In the genomic region with DNA sequence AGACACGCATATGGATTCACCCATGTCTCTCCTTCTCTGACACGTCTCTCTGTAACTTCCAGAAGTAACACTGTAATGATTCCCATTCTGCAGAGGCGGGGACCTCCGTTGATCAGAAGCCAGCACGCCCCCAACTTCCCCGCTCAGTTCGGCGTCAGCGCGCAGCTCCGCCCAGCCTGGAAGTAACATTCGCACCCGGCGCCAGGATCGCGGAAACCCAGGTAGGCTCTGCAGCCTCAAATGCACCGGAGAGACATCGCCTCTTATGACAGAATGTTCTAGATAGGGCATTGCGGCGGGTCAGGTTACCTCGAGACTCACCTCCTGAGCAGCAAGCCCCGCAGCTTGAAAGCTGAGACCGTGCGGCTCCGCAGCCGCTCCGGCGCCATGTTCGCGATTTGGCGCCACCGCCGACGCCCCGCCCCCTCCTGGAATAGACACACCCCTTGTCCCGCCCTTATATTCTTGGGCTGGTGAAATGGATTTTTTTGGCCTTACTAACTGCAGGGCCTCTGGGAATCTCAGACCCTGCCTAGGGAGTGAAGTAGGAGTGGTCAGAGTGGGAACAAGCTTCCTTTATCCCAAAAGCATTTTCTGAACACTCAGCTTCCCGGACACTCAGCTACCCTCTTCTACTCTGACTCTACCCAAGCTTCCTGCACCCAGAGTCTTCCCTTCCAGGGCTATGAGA, we compare ENCODE assay signal across 8 mouse cellular contexts. TPM values are rescaled to one million over a fixed set of nuclear protein-coding genes. Genes with fewer than 3 reads are reported as not detected.
A peak's percentile ranks its signal among the peaks of the same experiment; 100 is the strongest.
DNase-seq lines count a peak whose midpoint lies in the region; ATAC-seq and TF ChIP-seq lines count a peak whose summit lies in the region.

A gene (minus strand): TSS at position 420 of the 691 bp plus-strand sequence.

- H3K27ac ChIP-seq in bone marrow, adult 2 months (ENCODE audit: control insufficient read depth, insufficient read depth, low read depth, low read length, poor library complexity), result peak within 1 kb of the TSS; percentile 56
- H3K27ac ChIP-seq in embryonic facial prominence, embryonic 15.5 days (replicated peaks), result peak within 1 kb of the TSS; percentile 94
- H3K27ac ChIP-seq in limb, embryonic 12.5 days, result peak within 1 kb of the TSS; percentile 90
- no peak within 1 kb of the TSS for H3K27ac ChIP-seq in midbrain, embryonic 14.5 days (replicated peaks; ENCODE audit: low read depth, low read length)

- peak; percentile 93 for DNase-seq in A20 (ENCODE audit: low read depth, low spot score)
- peak; percentile 90 for DNase-seq in heart, adult 8-10 months (ENCODE audit: low spot score)
- DNase-seq in kidney, adult 8-10 months, result peak; percentile 78 to 89
- peak; percentile 89 for DNase-seq in midbrain, embryonic 14.5 days
- peak; percentile 71 to 89 for DNase-seq in spleen, adult 18-20 months

- H3K9ac ChIP-seq in embryonic facial prominence, embryonic 15.5 days, result peak within 1 kb of the TSS; percentile 31
- peak within 1 kb of the TSS; percentile 55 for H3K9ac ChIP-seq in limb, embryonic 12.5 days (replicated peaks)
- H3K9ac ChIP-seq in midbrain, embryonic 14.5 days (replicated peaks; ENCODE audit: low read length), result peak within 1 kb of the TSS; percentile 43; the same call in 1 of the 2 replicates

- TF ChIP-seq POLR2A in bone marrow, adult 2 months (IDR thresholded peaks at IDR 0.05; ENCODE audit: borderline replicate concordance, control insufficient read depth, low read depth, low read length), result peak; percentile 63; the same call in 1 of the 2 replicates

- H3K4me2 ChIP-seq in embryonic facial prominence, embryonic 15.5 days (replicated peaks), result peak within 1 kb of the TSS; percentile 52
- H3K4me2 ChIP-seq in limb, embryonic 12.5 days, result peak within 1 kb of the TSS; percentile 59
- H3K4me2 ChIP-seq in midbrain, embryonic 14.5 days (ENCODE audit: low read length), result peak within 1 kb of the TSS; percentile 60

- H3K4me3 ChIP-seq in bone marrow, adult 2 months (replicated peaks; ENCODE audit: control insufficient read depth, low read depth, low read length), result peak within 1 kb of the TSS; percentile 92
- peak within 1 kb of the TSS; percentile 77 for H3K4me3 ChIP-seq in embryonic facial prominence, embryonic 15.5 days (replicated peaks)
- H3K4me3 ChIP-seq in limb, embryonic 12.5 days (replicated peaks), result peak within 1 kb of the TSS; percentile 61
- H3K4me3 ChIP-seq in midbrain, embryonic 14.5 days (replicated peaks; ENCODE audit: low read depth, low read length), result peak within 1 kb of the TSS; percentile 63

- no peaks in the 10 kb centered on the region for H3K27me3 ChIP-seq in embryonic facial prominence, embryonic 15.5 days
- H3K27me3 ChIP-seq in limb, embryonic 12.5 days, result no peaks in the 10 kb centered on the region
- no peaks in the 10 kb centered on the region for H3K27me3 ChIP-seq in midbrain, embryonic 14.5 days (ENCODE audit: control insufficient read depth, insufficient read depth, low read length)

- no peaks in the 10 kb centered on the region for H3K9me3 ChIP-seq in embryonic facial prominence, embryonic 15.5 days (replicated peaks)
- H3K9me3 ChIP-seq in limb, embryonic 12.5 days, result no peaks in the 10 kb centered on the region
- no peaks in the 10 kb centered on the region for H3K9me3 ChIP-seq in midbrain, embryonic 14.5 days (ENCODE audit: control insufficient read depth, low read length)

- peaks cover 17% of the 10 kb centered on the region for H3K36me3 ChIP-seq in embryonic facial prominence, embryonic 15.5 days
- peaks cover 27% of the 10 kb centered on the region for H3K36me3 ChIP-seq in limb, embryonic 12.5 days
- H3K36me3 ChIP-seq in midbrain, embryonic 14.5 days (ENCODE audit: control insufficient read depth, insufficient read depth, low read length), result no peaks in the 10 kb centered on the region

- TF ChIP-seq CTCF in bone marrow, adult 2 months (IDR thresholded peaks at IDR 0.05; ENCODE audit: control insufficient read depth, insufficient read depth, low read length), result no peak

- no peaks in the 10 kb centered on the region for H3K4me1 ChIP-seq in bone marrow, adult 2 months (ENCODE audit: control insufficient read depth, insufficient read depth, low read length)
- peaks cover 8% of the 10 kb centered on the region; the same call in 1 of the 2 replicates for H3K4me1 ChIP-seq in embryonic facial prominence, embryonic 15.5 days
- H3K4me1 ChIP-seq in limb, embryonic 12.5 days (replicated peaks), result peaks cover 6% of the 10 kb centered on the region
- no peaks in the 10 kb centered on the region for H3K4me1 ChIP-seq in midbrain, embryonic 14.5 days (ENCODE audit: control insufficient read depth, insufficient read depth, low read length)

- under 1% methylated on average over 37 of the region's 37 CpGs for WGBS in bone marrow, adult 2 months
- WGBS in embryonic facial prominence, embryonic 15.5 days, result under 1% methylated on average over 37 of the region's 37 CpGs
- WGBS in limb, embryonic 12.5 days, result under 1% methylated on average over 37 of the region's 37 CpGs
- WGBS in midbrain, embryonic 14.5 days, result 1% methylated on average over 37 of the region's 37 CpGs

- peak; percentile 95 for ATAC-seq in embryonic facial prominence, embryonic 15.5 days (ENCODE audit: insufficient number of reproducible peaks, low FRiP score, low TSS enrichment, low read depth)
- ATAC-seq in limb, embryonic 12.5 days (ENCODE audit: insufficient number of reproducible peaks, insufficient read depth, low FRiP score, low TSS enrichment, low read depth), result peak; percentile 94
- peak; percentile 91 for ATAC-seq in midbrain, embryonic 14.5 days (ENCODE audit: low FRiP score, low TSS enrichment)

RNA-seq across cellular contexts. Expression of the gene that starts here (rescaled TPM):
- polyA plus RNA-seq in bone marrow, adult 2 months (2011; ENCODE audit: insufficient read depth, insufficient read length, low replicate concordance, missing spikeins), result 9.1 and 16.1 TPM in 2 replicates
- 20.1 and 22.3 TPM in 2 replicates for polyA plus RNA-seq in embryonic facial prominence, embryonic 15.5 days (2015; fragmentation: Nextera tagmentation; extraction: Ambion mirVana)
- total RNA-seq in heart, adult 8-10 months (2022), result under 1 TPM; 0.17 to 0.65 (median 0.35) TPM
- 30.5 and 32.6 TPM in 2 replicates for polyA plus RNA-seq in limb, embryonic 12.5 days (2016; fragmentation: Nextera tagmentation; extraction: Ambion mirVana)
- polyA plus RNA-seq in midbrain, embryonic 14.5 days (2014; fragmentation: Nextera tagmentation; extraction: Ambion mirVana), result 4.0 and 4.6 TPM in 2 replicates

Comparison
In these comparisons a context has a peak if more than half of its experiments do, and no peak if none do; other contexts are left out.
1. Peak in DNase-seq in heart, adult 8-10 months; RNA of the gene not detected or under 1 TPM.